Mouse (Mus musculus): ENCODE measurements around the gene Vezf1.

Vezf1 gene

GRCm38 (mm10) chr11:88126306-88126793 lies 58.3 kb downstream of the Vezf1 start:
- no peak for DNase-seq (ENCODE audit: low spot score)

GRCm38 (mm10) chr11:88128461-88128860 lies 60.4 kb downstream of the Vezf1 start:
- DNase-seq (ENCODE audit: low spot score), result no peak

GRCm38 (mm10) chr11:88129281-88129680 lies 61.2 kb downstream of the Vezf1 start:
- no peak for DNase-seq (ENCODE audit: low spot score)

GRCm38 (mm10) chr11:88129935-88130334 lies 61.9 kb downstream of the Vezf1 start:
- no peak for DNase-seq (ENCODE audit: low spot score)

- DNase-seq (ENCODE audit: low spot score), result peak; percentile 50
Measured at GRCm38 (mm10) chr11:88131847-88132246, 63.8 kb downstream of the Vezf1 start.
